9 mouse cellular contexts compared by ENCODE assay signal in the genomic region with DNA sequence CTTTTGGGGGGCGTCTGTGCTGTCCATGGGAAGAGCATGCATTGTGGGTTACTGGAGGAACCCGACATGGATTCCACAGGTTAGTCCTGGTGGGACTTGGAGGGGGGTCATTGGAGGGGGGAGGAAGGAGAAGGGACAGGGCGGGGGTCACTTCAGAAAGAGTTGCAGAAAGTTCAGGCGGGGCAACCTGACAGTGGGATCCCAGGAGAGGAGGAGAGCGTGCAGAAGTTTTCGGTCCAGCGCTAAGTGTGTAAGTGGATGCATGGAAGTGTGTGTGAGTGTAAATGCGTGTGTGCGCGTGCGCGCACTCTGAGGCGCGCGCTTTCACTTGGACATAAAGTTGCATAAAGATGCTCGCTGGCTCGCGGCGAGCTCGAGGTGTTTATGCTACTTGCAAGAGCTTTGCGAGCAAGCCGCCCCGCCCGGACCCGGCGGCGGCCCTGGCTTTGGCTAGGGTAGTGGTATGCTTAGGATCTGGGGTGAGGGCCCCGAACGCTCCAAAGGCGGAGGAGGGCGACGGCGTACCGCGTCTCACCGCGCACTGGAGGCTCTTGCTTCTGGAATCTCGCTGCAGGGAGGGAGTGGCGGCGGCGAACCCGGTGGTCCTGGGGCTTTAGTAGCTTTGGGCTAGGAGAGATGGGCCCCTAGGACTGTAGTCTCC. TPM values are rescaled to one million over a fixed set of nuclear protein-coding genes. Genes with fewer than 3 reads are reported as not detected.
DNase-seq lines count a peak whose midpoint lies in the region; ATAC-seq and TF ChIP-seq lines count a peak whose summit lies in the region.
"Had no signal": no experiment of that assay in that cellular context is flagged by ENCODE, and none has a peak within 500 bp of the region (broad histone marks: within the 10 kb centered on the region; RNA-seq: fewer than 3 reads in every experiment).

No protein-coding gene starts in this region.

- H3K36me3 ChIP-seq in lung, embryonic 16.5 days (ENCODE audit: control insufficient read depth, insufficient read depth, low read length) = no peaks in the 10 kb centered on the region
- H3K36me3 ChIP-seq in embryonic facial prominence, embryonic 15.5 days = no peaks in the 10 kb centered on the region
- no peaks in the 10 kb centered on the region for H3K36me3 ChIP-seq in intestine, postnatal 0 days (ENCODE audit: control insufficient read depth, insufficient read depth)
- H3K36me3 ChIP-seq in neural tube, embryonic 15.5 days = no peaks in the 10 kb centered on the region

- DNase-seq in lung, postnatal 14 days = no peak
- no peak for DNase-seq in ovary, adult 18-20 months (ENCODE audit: low spot score)
- no peak for DNase-seq in cerebellum, postnatal 25 days
- no peak for DNase-seq in layer of hippocampus, adult 18-20 months (ENCODE audit: low spot score in 2 of 2)

- peak overlapping the region; percentile 32 for H3K4me3 ChIP-seq in lung, embryonic 16.5 days (ENCODE audit: low read length)
- H3K4me3 ChIP-seq in embryonic facial prominence, embryonic 15.5 days (replicated peaks) = peak overlapping the region; percentile 38
- peak overlapping the region; percentile 35 for H3K4me3 ChIP-seq in intestine, postnatal 0 days (ENCODE audit: low read depth, low read length)
- peak overlapping the region; percentile 44 for H3K4me3 ChIP-seq in neural tube, embryonic 15.5 days (replicated peaks)
- H3K4me3 ChIP-seq: myocyte had no signal

- ATAC-seq in lung, embryonic 16.5 days (ENCODE audit: low read depth) = no peak
- no peak for ATAC-seq in embryonic facial prominence, embryonic 15.5 days (ENCODE audit: insufficient number of reproducible peaks, low FRiP score, low TSS enrichment, low read depth)
- no peak for ATAC-seq in intestine, postnatal 0 days
- 0 out of 2 replicates have a peak, but pooled peaks have one; percentile 13 for ATAC-seq in neural tube, embryonic 15.5 days (ENCODE audit: low FRiP score)

- TF ChIP-seq CTCF in intestine, postnatal 0 days (IDR thresholded peaks at IDR 0.05; ENCODE audit: low read depth) = no peak

- peak overlapping the region; percentile 40 for H3K4me2 ChIP-seq in lung, embryonic 16.5 days (ENCODE audit: low read depth, low read length)
- peak overlapping the region; percentile 59 for H3K4me2 ChIP-seq in embryonic facial prominence, embryonic 15.5 days (replicated peaks)
- peak overlapping the region; percentile 59 for H3K4me2 ChIP-seq in intestine, postnatal 0 days (replicated peaks; ENCODE audit: low read depth)
- peak overlapping the region; percentile 87 for H3K4me2 ChIP-seq in neural tube, embryonic 15.5 days

- peaks cover 20% of the 10 kb centered on the region for H3K4me1 ChIP-seq in lung, embryonic 16.5 days (replicated peaks; ENCODE audit: control insufficient read depth, insufficient read depth, low read length)
- H3K4me1 ChIP-seq in embryonic facial prominence, embryonic 15.5 days = peaks cover 51% of the 10 kb centered on the region
- peaks cover 4% of the 10 kb centered on the region; the same call in 1 of the 2 replicates for H3K4me1 ChIP-seq in intestine, postnatal 0 days (replicated peaks; ENCODE audit: control insufficient read depth, insufficient read depth, low read length)
- H3K4me1 ChIP-seq in neural tube, embryonic 15.5 days = peaks cover 61% of the 10 kb centered on the region

- H3K9me3 ChIP-seq in lung, embryonic 16.5 days (ENCODE audit: control insufficient read depth, low read length) = no peaks in the 10 kb centered on the region
- no peaks in the 10 kb centered on the region for H3K9me3 ChIP-seq in embryonic facial prominence, embryonic 15.5 days (replicated peaks)
- H3K9me3 ChIP-seq in intestine, postnatal 0 days (ENCODE audit: control insufficient read depth) = no peaks in the 10 kb centered on the region
- no peaks in the 10 kb centered on the region for H3K9me3 ChIP-seq in neural tube, embryonic 15.5 days (replicated peaks)

- no peak overlapping the region for H3K9ac ChIP-seq in lung, embryonic 16.5 days (ENCODE audit: low read length)
- no peak overlapping the region for H3K9ac ChIP-seq in embryonic facial prominence, embryonic 15.5 days
- no peak overlapping the region for H3K9ac ChIP-seq in intestine, postnatal 0 days (ENCODE audit: low read depth, low read length)
- peak overlapping the region; percentile 38 for H3K9ac ChIP-seq in neural tube, embryonic 15.5 days (replicated peaks)

- no peak overlapping the region for H3K27ac ChIP-seq in lung, embryonic 16.5 days (ENCODE audit: low read length)
- no peak overlapping the region for H3K27ac ChIP-seq in embryonic facial prominence, embryonic 15.5 days (replicated peaks)
- H3K27ac ChIP-seq in intestine, postnatal 0 days (ENCODE audit: low read depth, low read length) = no peak overlapping the region
- peak overlapping the region; percentile 85 for H3K27ac ChIP-seq in neural tube, embryonic 15.5 days (replicated peaks)

- WGBS in lung, embryonic 16.5 days = under 1% methylated on average over 42 of the region's 42 CpGs
- WGBS in embryonic facial prominence, embryonic 15.5 days = under 1% methylated on average over 42 of the region's 42 CpGs
- under 1% methylated on average over 42 of the region's 42 CpGs for WGBS in intestine, postnatal 0 days
- under 1% methylated on average over 42 of the region's 42 CpGs for WGBS in neural tube, embryonic 15.5 days

- peaks cover 95% of the 10 kb centered on the region for H3K27me3 ChIP-seq in lung, embryonic 16.5 days (ENCODE audit: control insufficient read depth, insufficient read depth, low read depth, low read length)
- H3K27me3 ChIP-seq in embryonic facial prominence, embryonic 15.5 days = peaks cover 95% of the 10 kb centered on the region
- H3K27me3 ChIP-seq in intestine, postnatal 0 days (replicated peaks; ENCODE audit: control insufficient read depth, insufficient read depth, low read length) = peaks cover 91% of the 10 kb centered on the region
- H3K27me3 ChIP-seq in neural tube, embryonic 15.5 days (replicated peaks) = peaks cover 59% of the 10 kb centered on the region

RNA-seq across cellular contexts. Expression of a gene that starts 0.7 kb away (rescaled TPM):
- polyA plus RNA-seq in lung, embryonic 16.5 days (2015; fragmentation: Nextera tagmentation; extraction: Ambion mirVana) = 0.06 TPM in 1 of 2 replicates, not detected in the other
- polyA plus RNA-seq in embryonic facial prominence, embryonic 15.5 days (2015; fragmentation: Nextera tagmentation; extraction: Ambion mirVana) = 0.14 and 0.15 TPM in 2 replicates
- polyA plus RNA-seq in intestine, postnatal 0 days (2015; fragmentation: Nextera tagmentation; extraction: Ambion mirVana) = not detected in 2 replicates
- polyA plus RNA-seq in neural tube, embryonic 15.5 days (2015; fragmentation: Nextera tagmentation; extraction: Ambion mirVana) = 15.9 and 16.6 TPM in 2 replicates
- 10 to 100 TPM in 1 of 2 experiments, 1 to 10 TPM in 1; 9.2 to 12.6 TPM for total RNA-seq in layer of hippocampus, adult 18-20 months (2021)

Comparison
In these comparisons a context has a peak if more than half of its experiments do, and no peak if none do; other contexts are left out.
1. RNA of a gene that starts 0.7 kb away (polyA plus RNA-seq): 15.9 to 16.6 TPM in neural tube, embryonic 15.5 days; 0.14 to 0.15 TPM in embryonic facial prominence, embryonic 15.5 days, 0.06 TPM in lung, embryonic 16.5 days and not detected in intestine, postnatal 0 days; every median in the first group is over 10 times any median in the second.
2. Peak in every context shown above with its lines, with median percentiles within 50 percentile points of each other: H3K4me2 ChIP-seq and H3K4me3 ChIP-seq.